Mouse (Mus musculus): Measurements from ENCODE around the gene Rgs3. TPM values are rescaled to one million over a fixed set of nuclear protein-coding genes. Genes with fewer than 3 reads are reported as not detected.

The Rgs3 gene
- polyA plus RNA-seq, 1 experiment, result 6.4 TPM

- no peaks in the 10 kb centered on the region for H3K36me3 ChIP-seq (replicated peaks; ENCODE audit: low read length)
- H3K27me3 ChIP-seq (replicated peaks), result peaks cover 58% of the 10 kb centered on the region
- no peak for TF ChIP-seq FLI1 (IDR thresholded peaks at IDR 0.05; ENCODE audit: low read length)
- no peak for TF ChIP-seq GATA1 (IDR thresholded peaks at IDR 0.05; ENCODE audit: borderline replicate concordance, low read length)
- H3K4me3 ChIP-seq (replicated peaks), result no peak overlapping the region
- peaks cover 27% of the 10 kb centered on the region for H3K4me1 ChIP-seq
- peaks cover 4% of the 10 kb centered on the region for H3K9me3 ChIP-seq
Observed at GRCm38 (mm10) chr4:62739591-62739990, 179.9 kb downstream of the Rgs3 start.

GRCm38 (mm10) chr4:62740282-62741054 lies 180.8 kb downstream of the Rgs3 start:
- no peaks in the 10 kb centered on the region for H3K36me3 ChIP-seq (replicated peaks; ENCODE audit: low read length)
- H3K27me3 ChIP-seq (replicated peaks), result peaks cover 57% of the 10 kb centered on the region
- TF ChIP-seq FLI1 (IDR thresholded peaks at IDR 0.05; ENCODE audit: low read length) (no peak), GATA1 (IDR thresholded peaks at IDR 0.05; ENCODE audit: borderline replicate concordance, low read length) (no peak)
- peaks cover 21% of the 10 kb centered on the region for H3K4me1 ChIP-seq
- no peak overlapping the region for H3K4me3 ChIP-seq (replicated peaks)
- peaks cover 4% of the 10 kb centered on the region for H3K9me3 ChIP-seq

- no peak overlapping the region for H3K4me3 ChIP-seq (replicated peaks)
- no peak for TF ChIP-seq FLI1 (IDR thresholded peaks at IDR 0.05; ENCODE audit: low read length)
- TF ChIP-seq GATA1 (IDR thresholded peaks at IDR 0.05; ENCODE audit: borderline replicate concordance, low read length), result no peak
- peaks cover 54% of the 10 kb centered on the region for H3K27me3 ChIP-seq (replicated peaks)
- no peaks in the 10 kb centered on the region for H3K36me3 ChIP-seq (replicated peaks; ENCODE audit: low read length)
- peaks cover 4% of the 10 kb centered on the region for H3K9me3 ChIP-seq
- peaks cover 16% of the 10 kb centered on the region for H3K4me1 ChIP-seq
Observed at GRCm38 (mm10) chr4:62741055-62741453, 181.4 kb downstream of the Rgs3 start.

GRCm38 (mm10) chr4:62741601-62742000 lies 182.0 kb downstream of the Rgs3 start:
- peaks cover 10% of the 10 kb centered on the region for H3K4me1 ChIP-seq
- H3K27me3 ChIP-seq (replicated peaks), result peaks cover 52% of the 10 kb centered on the region
- TF ChIP-seq GATA1 (IDR thresholded peaks at IDR 0.05; ENCODE audit: borderline replicate concordance, low read length) (no peak), FLI1 (IDR thresholded peaks at IDR 0.05; ENCODE audit: low read length) (no peak)
- H3K4me3 ChIP-seq (replicated peaks), result no peak overlapping the region
- H3K36me3 ChIP-seq (replicated peaks; ENCODE audit: low read length), result no peaks in the 10 kb centered on the region
- H3K9me3 ChIP-seq, result peaks cover 4% of the 10 kb centered on the region

GRCm38 (mm10) chr4:62742885-62743760 lies 183.5 kb downstream of the Rgs3 start:
- TF ChIP-seq FLI1 (IDR thresholded peaks at IDR 0.05; ENCODE audit: low read length) (no peak), GATA1 (IDR thresholded peaks at IDR 0.05; ENCODE audit: borderline replicate concordance, low read length) (no peak)
- Histone ChIP-seq H3K4me1 (peaks cover 5% of the 10 kb centered on the region), H3K4me3 (replicated peaks) (no peak overlapping the region), H3K27me3 (replicated peaks) (peaks cover 53% of the 10 kb centered on the region), H3K36me3 (replicated peaks; ENCODE audit: low read length) (no peaks in the 10 kb centered on the region), H3K9me3 (peaks cover 4% of the 10 kb centered on the region)

GRCm38 (mm10) chr4:62744534-62744956 lies 184.9 kb downstream of the Rgs3 start:
- TF ChIP-seq FLI1 (IDR thresholded peaks at IDR 0.05; ENCODE audit: low read length), result no peak
- TF ChIP-seq GATA1 (IDR thresholded peaks at IDR 0.05; ENCODE audit: borderline replicate concordance, low read length), result no peak
- peaks cover 4% of the 10 kb centered on the region for H3K9me3 ChIP-seq
- peaks cover 48% of the 10 kb centered on the region for H3K27me3 ChIP-seq (replicated peaks)
- H3K4me3 ChIP-seq (replicated peaks), result no peak overlapping the region
- no peaks in the 10 kb centered on the region for H3K36me3 ChIP-seq (replicated peaks; ENCODE audit: low read length)
- no peaks in the 10 kb centered on the region for H3K4me1 ChIP-seq

GRCm38 (mm10) chr4:62744985-62745638 lies 185.5 kb downstream of the Rgs3 start:
- TF ChIP-seq GATA1 (IDR thresholded peaks at IDR 0.05; ENCODE audit: borderline replicate concordance, low read length) (no peak), FLI1 (IDR thresholded peaks at IDR 0.05; ENCODE audit: low read length) (no peak)
- no peak overlapping the region for H3K4me3 ChIP-seq (replicated peaks)
- H3K36me3 ChIP-seq (replicated peaks; ENCODE audit: low read length), result no peaks in the 10 kb centered on the region
- H3K9me3 ChIP-seq, result no peaks in the 10 kb centered on the region
- H3K27me3 ChIP-seq (replicated peaks), result peaks cover 44% of the 10 kb centered on the region
- H3K4me1 ChIP-seq, result no peaks in the 10 kb centered on the region

Other genes with a start within 250 kb of the Rgs3 start
- gene Fkbp15, start 199.3 kb upstream of the Rgs3 start, polyA plus RNA-seq (2012; ENCODE audit: insufficient read depth, low replicate concordance), result 6.5 and 13.1 TPM in 2 replicates
- gene Slc31a1, start 199.1 kb upstream of the Rgs3 start, polyA plus RNA-seq (2012; ENCODE audit: insufficient read depth, low replicate concordance), result 0.58 and 2.0 TPM in 2 replicates
- gene Cdc26, start 151.2 kb upstream of the Rgs3 start, polyA plus RNA-seq (2012; ENCODE audit: insufficient read depth, low replicate concordance), result 1.1 and 25.0 TPM in 2 replicates
- 0.44 and 2.8 TPM in 2 replicates for gene Prpf4, start 151.1 kb upstream of the Rgs3 start, polyA plus RNA-seq (2012; ENCODE audit: insufficient read depth, low replicate concordance)
- gene Rnf183, start 124.6 kb upstream of the Rgs3 start, polyA plus RNA-seq (2012; ENCODE audit: insufficient read depth, low replicate concordance), result 4.9 and 10.5 TPM in 2 replicates
- 0.37 TPM in 1 of 2 replicates, not detected in the other for gene Wdr31, start 89.0 kb upstream of the Rgs3 start, polyA plus RNA-seq (2012; ENCODE audit: insufficient read depth, low replicate concordance)
- gene Bspry, start 79.8 kb upstream of the Rgs3 start, polyA plus RNA-seq (2012; ENCODE audit: insufficient read depth, low replicate concordance), result not detected in 2 replicates
- 1.5 TPM in 1 of 2 replicates, not detected in the other for gene Hdhd3, start 56.4 kb upstream of the Rgs3 start, polyA plus RNA-seq (2012; ENCODE audit: insufficient read depth, low replicate concordance)
- gene Alad, start 39.9 kb upstream of the Rgs3 start, polyA plus RNA-seq (2012; ENCODE audit: insufficient read depth, low replicate concordance), result 28.3 and 75.7 TPM in 2 replicates
- 4.7 and 21.6 TPM in 2 replicates for gene Pole3, start 34.8 kb upstream of the Rgs3 start, polyA plus RNA-seq (2012; ENCODE audit: insufficient read depth, low replicate concordance)
- gene 4933430I17Rik, start 34.5 kb upstream of the Rgs3 start, polyA plus RNA-seq (2012; ENCODE audit: insufficient read depth, low replicate concordance), result not detected in 2 replicates